Mouse (Mus musculus) ovary, adult 18-20 months (tissue): ENCODE measurements around the gene Spats2.

Source experiments
- DNase-seq: peaks from one replicate; pipeline ENCODE4 v3.0.0; 2022; ENCODE audit warnings: low spot score, mixed read lengths

The Spats2 gene

DNA sequence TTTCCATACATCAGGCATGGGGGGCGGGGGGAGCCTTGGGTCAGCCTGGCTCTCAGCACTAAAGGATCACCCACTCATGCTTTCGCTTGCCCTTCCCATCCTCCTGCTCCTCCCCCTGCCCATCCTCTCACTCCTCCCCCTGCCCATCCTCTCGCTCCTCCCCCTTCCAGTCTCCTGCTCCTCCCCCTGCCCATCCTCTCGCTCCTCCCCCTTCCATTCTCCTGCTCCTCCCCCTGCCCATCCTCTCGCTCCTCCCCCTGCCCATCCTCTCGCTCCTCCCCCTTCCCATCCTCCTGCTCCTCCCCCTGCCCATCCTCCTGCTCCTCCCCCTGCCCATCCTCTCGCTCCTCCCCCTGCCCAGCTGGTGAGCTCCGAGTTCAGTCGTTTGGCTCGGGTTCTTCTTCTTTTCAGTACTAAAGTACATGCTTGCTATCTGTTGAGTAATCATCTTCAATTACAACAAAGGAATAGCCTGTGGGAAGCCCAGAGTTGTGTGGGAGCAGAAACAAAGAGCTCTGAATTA is 134.1 kb downstream of the Spats2 start:
- DNase-seq = peak; percentile 77

DNA sequence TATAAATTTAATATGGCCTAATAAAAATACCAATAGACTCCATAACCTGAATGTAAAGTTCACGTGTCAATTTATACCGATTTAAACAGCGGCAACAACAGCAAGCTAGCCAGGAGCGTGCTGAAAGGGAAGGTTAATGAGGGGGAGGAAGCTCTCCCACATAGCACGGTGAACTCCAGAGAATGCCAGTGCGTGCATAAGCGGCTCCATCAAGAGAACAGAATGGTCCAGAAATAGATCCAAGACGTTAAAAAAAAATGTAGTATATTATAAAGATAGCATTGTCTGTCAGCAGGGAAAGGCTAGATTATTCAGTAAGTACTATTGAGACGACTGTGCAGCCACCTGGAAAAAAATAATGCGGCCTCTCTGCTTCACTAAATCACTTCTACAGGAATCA is 137.0 kb downstream of the Spats2 start:
- no peak for DNase-seq
